ENCODE assay signal across 12 mouse cellular contexts in genomic region chr7:139492946-139493345, GRCm38 (mm10).
DNase-seq lines count a peak whose midpoint lies in the region; ATAC-seq and TF ChIP-seq lines count a peak whose summit lies in the region.
"Had no signal": no experiment of that assay in that cellular context is flagged by ENCODE, and none has a peak within 500 bp of the region (broad histone marks: within the 10 kb centered on the region; RNA-seq: fewer than 3 reads in every experiment).

No protein-coding gene starts in this region.

- no peaks in the 10 kb centered on the region for H3K79me2 ChIP-seq in MEL (ENCODE audit: control insufficient read depth, insufficient read depth, low read length, poor library complexity)

- no peak overlapping the region for H3K4me3 ChIP-seq in liver, embryonic 14.5 days (ENCODE audit: insufficient read depth in 1 of 2, low read depth in 2 of 2, low read length in 2 of 2)
- no peak overlapping the region for H3K4me3 ChIP-seq in MEL (ENCODE audit: control insufficient read depth in 1 of 2, insufficient read depth in 1 of 2, low read depth in 2 of 2, low read length in 2 of 2)
- H3K4me3 ChIP-seq in kidney, embryonic 16.5 days (ENCODE audit: low read length), result no peak overlapping the region

- peak; percentile 44 for TF ChIP-seq RAD21 in MEL (IDR thresholded peaks at IDR 0.05; ENCODE audit: low read depth, low read length)

- DNase-seq in embryo, embryonic 10 days (ENCODE audit: low spot score), result peak; percentile 62
- DNase-seq in embryo, embryonic 9.5 days (ENCODE audit: extremely low spot score), result no peak
- no peak for DNase-seq in liver, embryonic 14.5 days (ENCODE audit: low read depth in 3 of 3, low spot score in 3 of 3)
- no peak for DNase-seq in liver
- peak; percentile 46 for DNase-seq in MEL (ENCODE audit: low read depth, low spot score)
- no peak for DNase-seq in gastrocnemius, postnatal 10 days
- DNase-seq: adrenal gland, postnatal 25 days; cerebellum, postnatal 25 days; gastrocnemius, postnatal 14 days; kidney, postnatal 10 days had no signal

- peak; percentile 38; the same call in 1 of the 2 replicates for TF ChIP-seq CTCF in liver, embryonic 14.5 days (IDR thresholded peaks at IDR 0.05; ENCODE audit: low read depth)
- TF ChIP-seq CTCF in MEL (IDR thresholded peaks at IDR 0.05 in 2 of 3, conservative IDR thresholded peaks at IDR 0.05 in 1 of 3; ENCODE audit: control insufficient read depth in 1 of 3, insufficient read depth in 1 of 3, low read depth in 2 of 3, low read length in 3 of 3, poor library complexity in 1 of 3, severe bottlenecking in 1 of 3), result peak; percentile 30 to 59 (median 47)

- H3K27me3 ChIP-seq in liver, embryonic 14.5 days (ENCODE audit: control insufficient read depth, insufficient read depth, low read length), result no peaks in the 10 kb centered on the region
- no peaks in the 10 kb centered on the region for H3K27me3 ChIP-seq in MEL (ENCODE audit: control insufficient read depth in 1 of 2, insufficient read depth in 2 of 2, low read length in 2 of 2)
- peaks cover 5% of the 10 kb centered on the region for H3K27me3 ChIP-seq in kidney, embryonic 16.5 days (ENCODE audit: insufficient read depth, low read length)

- no peaks in the 10 kb centered on the region for H3K36me3 ChIP-seq in liver, embryonic 14.5 days (replicated peaks; ENCODE audit: control insufficient read depth, insufficient read depth, low read depth)
- no peaks in the 10 kb centered on the region for H3K36me3 ChIP-seq in MEL (ENCODE audit: control insufficient read depth in 1 of 2, insufficient read depth in 2 of 2, low read length in 2 of 2)
- no peaks in the 10 kb centered on the region for H3K36me3 ChIP-seq in kidney, embryonic 16.5 days (ENCODE audit: insufficient read depth, low read length)

- TF ChIP-seq POLR2A in MEL (IDR thresholded peaks at IDR 0.05; ENCODE audit: control insufficient read depth in 1 of 2, insufficient read depth in 1 of 2, low read depth in 1 of 2, low read length in 2 of 2, poor library complexity in 1 of 2), result no peak

- H3K9me3 ChIP-seq in liver, embryonic 14.5 days (ENCODE audit: control insufficient read depth, low read length), result no peaks in the 10 kb centered on the region
- H3K9me3 ChIP-seq in MEL (replicated peaks; ENCODE audit: insufficient read depth, low read length), result no peaks in the 10 kb centered on the region
- H3K9me3 ChIP-seq in kidney, embryonic 16.5 days (ENCODE audit: low read length), result no peaks in the 10 kb centered on the region

- ATAC-seq in liver, embryonic 14.5 days (ENCODE audit: insufficient read depth), result no peak
- ATAC-seq in megakaryocyte progenitor cell, adult 5-6 weeks (replicated peaks; ENCODE audit: poor library complexity), result peak; percentile 45; the same call in 1 of the 2 replicates
- no peak for ATAC-seq in kidney, embryonic 16.5 days (ENCODE audit: low FRiP score, low TSS enrichment)

- H3K27ac ChIP-seq in liver, embryonic 14.5 days, result no peak overlapping the region
- no peak overlapping the region for H3K27ac ChIP-seq in MEL (ENCODE audit: control insufficient read depth, low read depth, low read length)
- H3K27ac ChIP-seq in kidney, embryonic 16.5 days (ENCODE audit: low read length), result no peak overlapping the region

- no peak overlapping the region for H3K9ac ChIP-seq in liver, embryonic 14.5 days (replicated peaks)
- no peak overlapping the region for H3K9ac ChIP-seq in MEL (ENCODE audit: control insufficient read depth, low read depth, low read length, poor library complexity, severe bottlenecking)
- H3K9ac ChIP-seq in kidney, embryonic 16.5 days (replicated peaks; ENCODE audit: low read length), result no peak overlapping the region

- H3K4me1 ChIP-seq in liver, embryonic 14.5 days (replicated peaks; ENCODE audit: control insufficient read depth in 2 of 2, insufficient read depth in 2 of 2, low read length in 1 of 2), result no peaks in the 10 kb centered on the region
- no peaks in the 10 kb centered on the region for H3K4me1 ChIP-seq in MEL (ENCODE audit: control insufficient read depth in 1 of 2, insufficient read depth in 2 of 2, low read length in 2 of 2)
- H3K4me1 ChIP-seq in kidney, embryonic 16.5 days (ENCODE audit: insufficient read depth, low read length), result no peaks in the 10 kb centered on the region

- no peak overlapping the region for H3K4me2 ChIP-seq in liver, embryonic 14.5 days (ENCODE audit: low read depth)
- H3K4me2 ChIP-seq in kidney, embryonic 16.5 days (replicated peaks; ENCODE audit: low read depth, low read length), result no peak overlapping the region

- WGBS in liver, embryonic 14.5 days (ENCODE audit: insufficient replicate concordance), result 40% methylated on average over 2 of the region's 2 CpGs
- WGBS in kidney, embryonic 16.5 days, result 59% methylated on average over 2 of the region's 2 CpGs

- no peak for TF ChIP-seq EP300 in liver, embryonic 14.5 days (IDR thresholded peaks at IDR 0.05; ENCODE audit: low read depth)
- TF ChIP-seq EP300 in MEL (IDR thresholded peaks at IDR 0.05; ENCODE audit: low read depth in 1 of 2, low read length in 2 of 2), result no peak

TF ChIP-seq in MEL, 35 proteins besides CTCF, POLR2A, EP300 and RAD21:
- no peak for TF ChIP-seq E2F4 (IDR thresholded peaks at IDR 0.05; ENCODE audit: borderline replicate concordance, low read depth, low read length)
- peak; percentile 36 for TF ChIP-seq SMC3 (IDR thresholded peaks at IDR 0.05; ENCODE audit: low read depth, low read length)
- no peak for TF ChIP-seq ZKSCAN1 (IDR thresholded peaks at IDR 0.05; ENCODE audit: low read depth, low read length)
- no peak for TF ChIP-seq MAFK (IDR thresholded peaks at IDR 0.05; ENCODE audit: borderline replicate concordance, low read depth, low read length)

Comparison
In these comparisons a context has a peak if more than half of its experiments do, and no peak if none do; other contexts are left out.
1. DNase-seq: peak in embryo, embryonic 10 days (single experiment) and MEL (single experiment); none in embryo, embryonic 9.5 days (single experiment), liver, embryonic 14.5 days (0 of 3), liver (single experiment) and gastrocnemius, postnatal 10 days (single experiment).